Mouse (Mus musculus) left cerebral cortex, postnatal 14 days (tissue): ENCODE measurements around the gene Tspear. TPM values are rescaled to one million over a fixed set of nuclear protein-coding genes. Genes with fewer than 3 reads are reported as not detected.
A peak's percentile ranks its signal among the peaks of the same experiment; 100 is the strongest.

Experiments
- DNase-seq, 2 experiments: peaks; one replicate each; pipeline ENCODE4 v3.0.0; 2021 to 2022; ENCODE audit warnings: low spot score in 2 of 2, mixed read lengths in 1 of 2
- intact Hi-C: fragments of 180-260 bp; cut with DNase I; formaldehyde crosslinking; loops from one replicate; pipeline ENCODE4 v1.15.1; 2025
- total RNA-seq, 2 experiments: library from RNA; stranded (reverse); gene quantifications; 2 replicates each; pipeline ENCODE4 v1.2.3; 2021

Gene Tspear
- total RNA-seq, 2 experiments from 2014 or later, result 0.15 TPM; not detected in 1

DNA sequence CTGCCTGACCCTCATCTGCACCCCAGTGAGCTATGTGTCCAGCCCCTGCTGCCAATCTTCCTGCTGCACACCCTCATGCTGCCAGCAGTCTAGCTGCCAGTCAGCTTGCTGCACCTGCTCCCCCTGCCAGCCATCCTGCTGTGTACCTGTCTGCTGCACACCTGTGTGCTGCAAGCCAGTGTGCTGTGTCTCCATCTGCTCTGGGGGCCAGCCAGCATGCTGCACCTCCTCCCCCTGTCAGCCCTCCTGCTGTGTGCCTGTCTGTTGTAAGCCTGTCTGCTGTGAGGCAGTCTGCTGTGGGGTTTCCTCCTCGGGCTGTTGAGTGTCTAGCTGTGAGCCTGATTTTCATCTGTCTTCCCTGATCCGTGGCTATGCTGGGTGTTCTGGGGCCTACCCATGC lies 160.6 kb downstream of the Tspear start:
- intact Hi-C loops, result no loop called here
- DNase-seq, result no peak

DNA sequence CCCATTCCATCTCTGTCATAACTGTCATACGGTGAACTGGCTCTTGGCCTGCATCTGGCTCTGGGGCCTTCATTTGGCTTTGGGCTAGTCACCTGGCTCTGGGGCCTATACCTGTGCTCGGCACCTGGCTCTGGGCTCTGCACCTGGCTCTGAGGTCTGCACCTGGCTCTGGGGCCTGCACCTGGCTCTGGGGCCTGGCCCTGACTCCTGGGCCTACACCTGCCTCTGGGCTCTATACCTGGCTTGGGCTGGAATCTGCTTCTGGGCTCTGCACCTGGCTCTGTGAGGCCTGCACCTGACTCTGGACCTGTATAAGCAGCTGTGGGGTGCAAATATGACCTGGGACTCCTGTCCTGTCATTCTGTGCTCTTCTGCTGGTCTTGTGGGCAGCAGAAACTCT lies 161.2 kb downstream of the Tspear start:
- DNase-seq, result no peak
- intact Hi-C loops, result no loop called here

DNA sequence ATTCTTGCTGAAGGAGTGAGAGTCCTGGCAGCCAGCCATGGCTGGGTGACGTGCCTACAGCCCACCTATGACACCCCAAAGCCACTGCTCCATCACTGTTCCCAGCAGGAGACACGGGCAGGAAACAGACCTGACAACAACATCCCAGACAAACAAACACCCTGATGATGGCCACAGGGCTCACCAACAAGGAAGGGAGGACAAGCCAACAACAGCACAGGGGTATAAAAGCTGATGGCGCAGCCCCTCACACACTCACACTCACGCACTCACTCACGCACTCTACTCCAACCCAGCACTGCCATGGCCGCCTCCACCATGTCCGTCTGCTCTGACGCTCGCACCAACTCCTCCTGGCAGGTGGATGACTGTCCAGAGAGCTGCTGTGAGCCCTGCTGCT lies 166.2 kb downstream of the Tspear start, which contains the start of gene Gm10318:
TSS of gene Gm10318 (plus strand) at position 301 of the 400 bp plus-strand sequence.
- intact Hi-C loops, result no loop called here
- no peak for DNase-seq

DNA sequence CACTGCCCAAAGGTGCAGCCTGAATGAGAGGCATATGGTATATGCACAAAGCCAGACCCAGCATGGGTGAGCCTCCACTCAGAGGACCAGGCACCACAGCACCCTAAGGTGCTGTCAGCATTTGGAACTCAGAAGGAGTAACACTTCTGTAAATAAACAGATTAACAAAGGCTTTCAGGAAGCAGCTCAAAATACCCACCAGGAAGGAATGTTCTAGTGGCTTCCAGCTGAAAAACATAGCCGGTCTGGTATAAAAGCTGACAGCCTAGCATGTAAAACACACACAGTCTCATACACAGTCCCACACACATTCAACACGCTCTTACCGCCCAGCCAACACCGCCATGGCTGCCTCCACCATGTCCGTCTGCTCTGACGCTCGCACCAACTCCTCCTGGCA lies 175.3 kb downstream of the Tspear start, which contains the start of gene Gm3285:
TSS of gene Gm3285 (plus strand) at position 301 of the 400 bp plus-strand sequence.
- DNase-seq, result no peak
- intact Hi-C loops, result no loop called here

DNA sequence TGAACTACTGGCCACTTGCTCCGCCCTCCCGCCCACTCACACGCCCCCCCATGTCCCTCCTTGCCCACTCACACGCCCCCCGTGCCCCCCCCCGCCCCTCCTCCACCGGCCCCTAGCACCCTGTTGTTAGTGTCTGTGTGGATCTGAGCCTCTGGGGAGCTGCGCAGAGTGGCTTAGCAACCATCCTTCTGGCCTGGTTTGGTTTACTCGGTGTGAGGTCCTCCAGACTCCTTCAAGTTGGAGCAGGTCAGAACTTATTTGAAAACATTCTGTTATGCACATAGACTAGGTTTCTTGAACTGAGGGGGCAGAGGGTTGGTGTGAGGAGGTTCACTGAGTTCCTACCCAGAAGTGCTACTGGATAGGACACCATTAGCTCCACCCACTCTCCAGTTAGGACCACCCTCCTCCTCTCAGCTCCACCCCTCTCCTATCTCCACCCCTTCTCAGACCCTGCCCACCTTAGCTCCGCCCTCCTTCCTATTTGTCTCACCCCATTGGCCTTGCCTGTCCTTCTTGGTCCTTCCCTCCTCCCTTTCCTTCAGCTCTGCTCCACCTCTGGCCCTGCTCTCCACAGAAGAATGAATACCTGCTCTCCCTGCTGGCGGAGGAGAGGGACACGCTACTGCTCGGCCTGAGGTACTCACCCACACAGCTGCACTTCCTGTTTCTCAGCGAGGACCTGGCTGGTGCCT lies 177.8 kb downstream of the Tspear start:
- intact Hi-C loops, result no loop called here

DNA sequence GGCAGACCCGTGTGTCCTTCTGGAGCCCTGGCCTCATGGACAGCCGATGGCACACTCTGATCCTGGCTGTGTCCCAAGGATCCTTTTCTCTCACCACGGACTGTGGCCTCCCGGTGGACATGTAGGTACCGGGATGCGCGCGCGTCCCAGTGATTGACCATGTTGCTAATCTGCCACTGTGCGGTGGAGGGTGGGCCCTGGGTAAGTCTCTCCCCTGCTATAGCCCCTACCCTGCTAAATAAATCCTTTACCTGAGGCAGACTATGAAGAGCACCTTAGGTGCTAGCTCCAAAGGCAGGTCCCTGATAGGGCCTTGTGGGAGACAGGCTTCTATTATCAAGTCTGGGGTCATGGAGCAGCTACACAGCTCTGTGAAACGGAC lies 178.4 kb downstream of the Tspear start:
- intact Hi-C loops, result no loop called here
- DNase-seq, result no peak

More for the DNA sequence above, 177.8 kb downstream of the Tspear start:
- no peak for DNase-seq

DNA sequence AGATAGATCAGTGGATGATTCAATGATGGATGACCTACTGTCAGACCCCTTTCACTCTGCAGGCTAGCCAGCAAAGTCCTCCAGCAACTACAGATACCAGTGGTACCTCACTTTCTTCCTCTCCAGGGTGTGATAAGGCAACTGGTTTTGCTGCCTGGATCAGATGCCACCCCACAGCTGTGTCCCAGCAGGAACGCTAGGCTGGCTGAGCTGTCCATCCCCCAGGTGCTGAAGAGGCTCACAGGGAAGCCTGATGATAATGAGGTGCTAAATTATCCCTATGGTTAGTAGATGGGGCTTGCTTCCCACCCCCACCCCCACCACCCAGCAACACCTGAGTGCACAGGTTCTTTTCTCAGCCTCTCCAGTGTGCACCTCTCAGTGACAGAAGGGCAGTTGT lies 181.2 kb downstream of the Tspear start:
- intact Hi-C loops, result no loop called here
- no peak for DNase-seq

DNA sequence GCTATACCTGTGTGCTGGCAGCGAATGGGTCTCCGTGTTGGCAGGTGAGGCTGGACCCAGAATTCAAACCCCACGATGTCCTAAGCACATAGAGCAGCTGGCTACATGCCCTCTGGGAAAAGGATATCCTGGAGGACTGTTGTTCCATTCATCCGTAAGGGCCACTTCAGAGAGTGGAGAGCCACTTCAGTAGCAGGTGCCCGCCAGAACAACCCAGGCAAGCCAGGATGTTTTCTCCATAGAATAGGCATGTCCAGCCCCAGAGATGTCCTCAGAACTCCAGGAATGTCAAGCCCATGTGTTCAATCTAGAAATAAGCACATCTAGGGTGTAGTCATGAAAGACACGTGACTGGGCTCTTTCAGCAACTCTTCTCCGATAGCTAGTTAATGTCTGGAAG lies 183.3 kb downstream of the Tspear start:
- DNase-seq, result no peak
- intact Hi-C loops, result no loop called here

DNA sequence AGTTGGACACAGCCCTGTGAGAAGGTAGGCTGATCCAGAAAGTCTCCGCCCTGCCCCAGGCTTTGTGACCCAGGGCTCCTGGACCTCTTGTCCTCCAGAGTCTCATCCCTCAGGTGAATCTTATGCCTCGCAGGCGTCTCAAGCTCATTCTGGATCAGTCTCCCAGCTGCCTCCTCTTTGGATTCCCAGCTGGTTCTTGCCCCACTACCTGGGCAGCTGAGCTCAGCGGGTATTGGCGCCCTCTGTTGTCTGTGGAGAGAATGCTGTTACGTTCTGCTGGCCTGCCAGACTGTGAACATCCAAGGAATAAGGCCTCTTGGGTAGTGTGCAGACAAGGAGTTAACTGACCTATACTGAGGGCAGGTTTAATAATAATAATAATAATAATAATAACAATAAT lies 192.6 kb downstream of the Tspear start:
- peak in 1 of 2 experiments; percentile 53 for DNase-seq
- intact Hi-C loops, result loop anchor here (5.0 kb wide), 1 partner anchor 172 kb away; the partner anchor contains the start of gene Gm10272

DNA sequence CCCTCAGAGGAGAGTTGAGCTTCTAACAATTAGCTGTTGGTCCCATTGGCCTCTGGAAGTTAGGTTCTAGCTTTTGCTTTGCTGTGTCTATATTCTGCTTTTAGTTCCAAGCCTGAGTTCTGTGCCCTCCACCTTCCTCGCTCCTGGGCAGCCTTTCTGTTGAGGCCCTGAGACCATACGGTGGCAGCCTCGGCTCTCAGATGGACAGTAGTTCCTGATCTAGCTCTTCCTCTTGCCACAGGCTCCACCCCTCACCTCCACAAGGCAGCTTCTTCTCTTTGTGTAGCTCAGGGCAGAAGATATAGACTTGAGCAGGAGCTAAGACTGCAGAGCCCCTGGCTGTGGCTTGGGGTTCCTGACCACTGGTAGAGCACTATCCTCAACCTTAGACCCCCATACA lies 193.9 kb downstream of the Tspear start:
- intact Hi-C loops, result no loop called here
- no peak for DNase-seq

DNA sequence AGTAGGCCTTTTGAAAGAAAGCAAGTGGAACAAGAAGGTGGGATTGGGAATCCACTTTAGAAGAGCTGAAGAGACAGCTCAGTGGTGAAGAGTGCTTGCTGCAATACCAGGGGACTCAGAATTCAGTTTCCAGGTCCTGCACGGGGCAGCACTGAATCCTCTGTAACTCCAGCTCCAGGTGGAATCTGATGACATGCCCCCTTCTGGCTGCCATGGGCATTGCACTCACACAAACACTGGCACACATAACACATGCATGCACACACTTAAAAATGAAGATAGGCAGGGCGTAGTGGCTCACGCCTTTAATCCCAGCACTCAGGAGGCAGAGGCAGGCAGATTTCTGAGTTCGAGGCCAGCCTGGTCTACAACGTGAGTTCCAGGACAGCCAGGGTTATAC lies 196.2 kb downstream of the Tspear start:
- no peak for DNase-seq
- intact Hi-C loops, result no loop called here

DNA sequence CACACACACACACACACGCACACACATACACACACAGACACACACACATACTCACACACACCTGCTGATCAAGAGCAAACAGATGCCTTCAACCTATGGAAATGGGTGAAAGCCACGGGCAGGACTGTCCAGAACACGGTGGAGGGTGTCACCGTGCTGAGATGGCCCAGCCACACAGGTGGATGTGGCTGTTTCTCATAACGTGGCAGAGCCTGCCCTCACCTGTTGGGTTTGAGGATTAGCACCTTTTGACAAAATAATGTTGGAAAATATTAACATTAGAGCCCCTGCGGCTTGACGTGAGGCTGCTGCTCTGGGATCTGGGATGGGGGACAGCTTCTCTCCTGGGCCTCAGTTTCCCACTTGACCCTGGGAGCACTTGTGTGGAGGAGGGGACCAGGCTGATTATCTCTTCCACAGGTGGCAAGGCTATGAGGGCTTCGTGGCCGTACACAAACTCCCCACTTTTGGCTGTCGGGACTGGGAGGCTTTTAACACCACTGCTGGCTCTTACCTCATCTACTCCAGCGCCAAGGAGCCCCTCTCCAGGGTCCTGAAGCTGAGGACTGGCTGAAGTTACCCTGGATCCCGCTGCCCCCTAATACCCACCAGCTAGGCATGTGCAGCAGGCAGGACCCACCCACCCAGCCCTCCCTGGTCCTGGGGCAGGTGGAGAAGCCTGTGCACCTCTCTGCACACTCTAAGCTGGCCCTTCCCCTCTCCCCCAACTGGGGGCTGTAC lies 199.8 kb downstream of the Tspear start:
- DNase-seq, result no peak
- intact Hi-C loops, result loop anchor here (5.0 kb wide), 1 partner anchor 259 kb away; no protein-coding TSS in a partner anchor

DNA sequence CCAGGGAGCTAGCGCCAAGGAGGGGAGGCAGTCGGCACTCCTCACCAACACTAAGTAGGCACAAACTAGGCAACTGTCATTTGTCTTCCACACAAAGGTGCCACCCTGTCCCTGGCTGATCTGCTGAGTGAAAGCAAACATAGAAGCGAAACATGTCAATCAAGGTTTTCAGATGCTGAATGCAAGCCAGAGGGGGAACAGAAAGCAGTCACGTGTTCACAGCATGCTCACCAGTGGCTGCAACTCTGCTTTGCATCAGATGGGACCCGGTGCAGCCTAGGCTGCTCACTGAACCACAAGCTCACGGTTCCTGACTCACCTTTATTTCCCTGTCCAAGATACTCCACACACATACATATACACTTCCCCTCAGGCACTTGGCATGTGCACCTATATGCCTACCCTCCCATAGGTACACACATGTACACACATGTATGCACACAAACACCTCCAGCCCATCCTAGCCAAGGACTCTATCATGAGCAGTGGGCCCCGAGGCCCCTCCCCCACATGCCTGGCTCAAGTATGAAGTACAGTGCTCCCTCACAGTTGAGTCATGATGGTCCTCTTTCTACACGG lies 204.7 kb downstream of the Tspear start:
- intact Hi-C loops, result no loop called here
- no peak for DNase-seq

DNA sequence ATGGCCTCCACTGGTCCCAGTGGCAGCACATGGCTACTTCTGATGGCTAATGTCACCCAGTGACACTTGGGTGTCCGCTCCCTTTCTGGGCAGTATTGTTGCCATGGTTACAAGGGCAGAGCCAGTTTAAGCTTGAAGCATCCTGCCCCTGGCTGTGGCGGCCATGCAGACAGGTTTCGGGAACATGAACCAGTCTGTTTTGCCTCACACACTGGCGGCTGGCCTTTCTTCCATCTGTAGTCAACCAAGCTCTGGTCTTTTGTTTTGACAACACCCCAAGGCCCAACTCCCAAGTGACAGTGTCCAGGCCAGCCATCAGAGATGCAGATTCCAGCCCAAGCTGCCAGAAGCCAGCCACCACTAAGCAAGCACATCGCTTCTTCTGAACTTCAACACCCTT lies 209.2 kb downstream of the Tspear start:
- DNase-seq, result no peak
- intact Hi-C loops, result no loop called here

DNA sequence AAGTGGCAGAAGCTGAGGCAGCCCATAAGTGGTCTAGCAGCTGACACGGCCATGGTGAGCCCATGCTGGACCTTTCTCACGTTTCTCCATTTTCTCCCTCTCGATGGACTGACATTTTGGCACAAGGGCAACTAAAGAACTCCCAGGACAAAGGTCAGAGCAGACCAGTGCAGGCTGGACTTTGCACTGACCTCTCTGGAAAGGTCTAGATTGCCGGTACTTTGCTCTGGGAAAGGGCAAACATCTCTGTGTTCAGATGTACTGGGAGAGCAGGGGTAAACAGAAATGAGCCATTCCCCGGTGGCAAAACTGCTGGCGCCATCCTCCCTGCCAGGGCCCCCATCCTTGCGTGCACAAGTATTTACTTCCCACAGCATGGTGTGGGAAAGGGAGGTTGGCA lies 213.8 kb downstream of the Tspear start:
- DNase-seq, result no peak
- intact Hi-C loops, result no loop called here

DNA sequence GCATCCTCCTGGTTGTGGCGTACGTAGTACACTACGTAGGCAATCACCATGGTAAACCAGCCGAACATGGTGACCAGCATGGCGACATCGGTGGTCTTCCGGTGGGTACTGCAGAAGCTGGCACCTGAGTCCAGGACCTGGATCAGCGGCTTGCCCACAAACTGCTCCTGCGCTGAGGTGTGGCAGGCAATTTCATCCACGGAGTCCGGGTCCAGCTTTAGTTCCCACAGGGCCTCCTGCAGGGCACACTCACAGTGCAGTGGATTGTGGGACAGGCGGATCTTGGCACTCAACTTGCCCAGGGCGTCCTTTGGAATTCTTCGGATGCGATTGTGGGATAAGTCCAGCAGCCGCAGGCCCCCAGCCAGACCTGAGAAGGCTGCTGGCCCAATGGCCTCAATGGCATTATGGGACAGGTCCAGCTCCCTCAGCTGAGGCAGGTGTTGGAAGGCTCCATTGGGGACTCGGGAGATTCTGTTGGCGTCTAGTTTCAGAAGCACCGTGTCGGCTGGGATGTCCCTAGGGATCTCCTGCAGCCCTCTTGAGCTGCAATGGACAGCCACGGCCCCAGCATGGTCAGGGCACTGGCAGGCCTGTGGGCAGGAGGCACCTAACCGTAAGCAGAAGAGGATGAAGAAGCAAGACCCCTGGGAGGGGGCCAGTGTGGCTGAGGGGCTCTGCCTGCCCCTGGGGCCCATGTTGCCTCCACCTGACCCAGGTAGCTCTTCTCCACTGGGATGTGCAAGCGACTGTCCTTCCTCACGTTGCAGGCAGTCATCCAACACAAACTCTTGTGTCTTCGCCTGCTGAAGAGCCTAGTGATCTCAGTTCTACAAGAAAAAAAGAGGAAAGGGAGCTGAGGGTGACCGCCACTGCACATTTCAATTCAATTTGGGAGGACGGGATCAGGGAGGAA lies 214.8 kb downstream of the Tspear start:
- DNase-seq, result no peak
- intact Hi-C loops, result no loop called here

DNA sequence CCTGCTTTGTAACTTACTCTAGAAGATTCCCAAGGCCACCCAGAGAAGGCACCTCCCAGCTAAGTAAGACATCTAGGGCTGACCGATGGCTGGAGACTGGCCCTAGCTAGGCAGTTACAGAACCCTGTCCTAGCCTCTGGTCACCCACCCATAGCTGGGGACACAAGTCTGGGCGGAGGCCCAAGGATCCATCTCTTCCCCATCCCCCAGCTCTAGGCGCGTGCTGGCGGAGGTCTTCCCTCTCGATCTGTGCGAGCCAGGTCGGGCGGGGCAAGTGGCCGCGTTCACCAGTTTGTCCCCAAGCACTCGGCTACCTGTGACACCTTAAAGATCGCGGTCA lies 215.5 kb downstream of the Tspear start:
- intact Hi-C loops, result no loop called here
- peak in 1 of 2 experiments; percentile 38 for DNase-seq

DNA sequence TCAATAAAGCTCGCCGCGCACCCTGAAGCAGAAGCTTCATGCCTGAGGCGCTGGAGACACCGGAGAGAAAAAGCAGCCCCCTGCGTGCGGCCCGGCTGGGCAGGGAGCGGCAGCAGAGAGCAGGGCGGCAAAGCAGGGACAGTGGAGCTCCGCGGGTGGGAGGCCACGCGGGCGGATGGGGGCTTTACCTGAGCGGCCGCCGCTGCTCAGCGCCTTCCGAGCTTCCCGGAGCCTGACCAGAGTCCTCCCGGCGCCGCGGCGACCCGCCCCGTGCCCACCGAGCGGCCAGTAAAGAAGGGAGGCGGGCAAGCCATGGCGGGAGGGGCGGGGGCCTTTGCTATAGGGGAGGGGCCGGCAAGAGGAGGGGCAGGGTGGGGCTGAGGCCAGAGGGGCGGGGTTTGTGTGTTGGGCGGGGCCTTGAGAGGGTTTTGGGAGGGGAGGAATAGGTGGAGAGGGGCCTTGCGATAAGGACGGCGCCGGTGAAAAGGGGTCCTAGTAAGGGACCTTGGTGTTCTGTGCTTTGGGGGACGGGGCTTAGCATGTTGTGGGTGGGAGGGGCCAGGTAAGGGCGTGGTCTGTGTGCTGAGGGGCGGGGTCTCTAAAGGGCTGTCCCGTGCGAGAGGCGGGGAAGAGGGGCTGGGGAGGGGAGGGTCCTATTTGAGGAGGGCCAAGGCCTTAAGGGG lies 216.0 kb downstream of the Tspear start, which contains the start of gene Lrrc3:
TSS of gene Lrrc3 (minus strand) at position 326 of the 683 bp plus-strand sequence.
- peak; percentile 45 to 58 for DNase-seq

More for the DNA sequence above, 216.0 kb downstream of the Tspear start, which contains the start of gene Lrrc3:
- intact Hi-C loops, result no loop called here
